Mouse (Mus musculus): ENCODE measurements at regions not wholly inside any gene's neighbourhood (a gene's known extent, or its start where the extent isn't known, plus 50 kb on each side); places are given as distances from the start of the nearest gene placed in this dataset.
A peak's percentile ranks its signal among the peaks of the same experiment; 100 is the strongest.
"Not testable (repeated sequence)": the region's sequence is repeated elsewhere in the genome, so short reads cannot be mapped to it uniquely, and the experiment has no call there.

DNA sequence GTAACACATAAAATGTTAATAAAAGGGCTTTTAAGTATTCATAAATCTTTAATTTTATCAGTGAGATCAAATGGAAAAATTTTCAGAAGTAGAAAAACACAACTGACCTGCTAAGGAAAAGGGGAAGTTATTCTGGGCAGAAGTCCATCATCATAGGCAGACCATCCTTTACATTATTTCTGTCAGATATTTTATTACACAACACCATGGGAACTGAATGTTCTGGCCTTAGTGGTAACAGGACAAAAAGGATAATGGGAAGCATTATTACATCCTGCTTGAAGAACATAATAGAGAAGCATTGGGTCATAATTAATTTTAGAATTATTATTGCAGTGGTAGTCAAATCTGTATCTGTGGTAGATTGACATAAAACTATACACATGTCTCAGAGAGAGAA lies 603.5 kb upstream of the Gje1 start:
- no peak for DNase-seq (ENCODE audit: inconsistent age in 2 of 2, low spot score in 1 of 2)

GRCm38 (mm10) chr10:15317017-15317607 lies 599.1 kb upstream of the Gje1 start:
- DNase-seq (ENCODE audit: inconsistent age in 2 of 2, low spot score in 1 of 2), result no peak

- no peak for DNase-seq (ENCODE audit: inconsistent age in 2 of 2, low spot score in 1 of 2)
Observed at GRCm38 (mm10) chr10:15310650-15311049, 592.6 kb upstream of the Gje1 start.

GRCm38 (mm10) chr10:15305811-15306473 lies 587.9 kb upstream of the Gje1 start:
- no peak for DNase-seq (ENCODE audit: inconsistent age in 2 of 2, low spot score in 1 of 2)

GRCm38 (mm10) chr10:15300199-15301085 lies 582.4 kb upstream of the Gje1 start:
- DNase-seq (ENCODE audit: inconsistent age in 2 of 2, low spot score in 1 of 2), result peak; percentile 68 to 93

GRCm38 (mm10) chr10:15299331-15300198 lies 581.6 kb upstream of the Gje1 start:
- DNase-seq (ENCODE audit: inconsistent age in 2 of 2, low spot score in 1 of 2), result no peak

- no peak for DNase-seq (ENCODE audit: inconsistent age in 2 of 2, low spot score in 1 of 2)
Observed at GRCm38 (mm10) chr10:15297257-15297656, 579.2 kb upstream of the Gje1 start.

GRCm38 (mm10) chr10:15294125-15294524 lies 576.1 kb upstream of the Gje1 start:
- no peak for DNase-seq (ENCODE audit: inconsistent age in 2 of 2, low spot score in 1 of 2)

DNA sequence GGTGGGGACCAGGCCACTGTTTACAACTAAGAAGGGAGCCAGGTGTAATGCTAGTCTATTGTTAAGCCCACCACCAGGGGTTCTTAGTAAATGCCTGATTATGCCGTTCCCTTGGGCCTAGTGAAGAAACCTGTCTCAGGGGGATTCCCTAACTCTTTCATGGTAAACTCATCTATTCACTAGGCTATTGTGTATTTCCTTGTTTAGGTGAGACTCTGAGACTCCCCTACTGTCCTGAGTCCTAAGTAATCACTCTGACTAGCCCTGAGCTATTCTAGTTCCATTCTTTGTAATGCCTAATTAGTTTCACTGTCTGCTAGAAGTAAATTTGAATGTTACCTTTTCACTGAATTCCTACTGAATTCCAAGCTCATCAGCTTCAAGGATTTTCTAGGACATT lies 545.3 kb upstream of the Gje1 start:
- DNase-seq (ENCODE audit: inconsistent age in 2 of 2, low spot score in 1 of 2), result not testable (repeated sequence)

DNA sequence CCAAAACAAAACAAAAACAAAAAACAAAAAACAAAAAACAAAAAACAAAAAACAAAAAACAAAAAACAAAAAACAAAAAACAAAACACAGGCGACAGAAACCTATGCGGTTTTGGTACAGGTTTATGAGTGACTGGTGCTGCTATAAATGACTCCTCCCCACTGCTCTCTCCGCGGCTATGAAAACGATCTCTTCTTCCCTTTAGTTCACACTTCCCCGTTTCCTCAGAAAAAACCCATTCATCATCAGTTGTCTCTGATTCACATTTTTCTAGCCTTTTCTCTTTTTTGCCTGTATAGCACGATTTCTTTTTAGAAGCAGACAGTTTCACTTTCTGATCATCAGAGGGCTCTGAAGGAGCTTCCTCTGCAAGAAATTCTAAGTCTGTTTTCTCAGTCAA lies 544.3 kb upstream of the Gje1 start:
- DNase-seq (ENCODE audit: inconsistent age in 2 of 2, low spot score in 1 of 2), result not testable (repeated sequence)

- DNase-seq (ENCODE audit: inconsistent age in 2 of 2, low spot score in 1 of 2), result no peak
Observed at GRCm38 (mm10) chr10:15249402-15250086, 531.5 kb upstream of the Gje1 start.

DNA sequence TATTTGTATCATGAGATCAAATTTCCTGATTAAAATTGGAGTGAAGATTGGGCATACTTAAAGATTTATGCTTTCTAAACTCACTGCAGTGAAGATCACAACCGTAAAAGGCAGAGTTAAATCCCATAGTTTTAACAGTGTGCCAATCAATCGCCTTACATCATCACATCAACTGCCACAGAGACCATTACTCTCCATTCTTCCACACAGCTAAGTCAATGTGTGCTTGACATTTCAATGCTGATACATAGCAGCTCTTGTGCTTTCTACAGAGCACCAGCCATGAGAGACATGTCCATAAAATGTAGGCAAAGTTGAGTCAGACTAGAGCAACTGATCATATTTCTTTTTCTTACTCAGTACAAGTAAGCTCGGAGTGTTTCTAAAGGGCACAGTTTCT lies 530.9 kb upstream of the Gje1 start:
- no peak for DNase-seq (ENCODE audit: inconsistent age in 2 of 2, low spot score in 1 of 2)

DNA sequence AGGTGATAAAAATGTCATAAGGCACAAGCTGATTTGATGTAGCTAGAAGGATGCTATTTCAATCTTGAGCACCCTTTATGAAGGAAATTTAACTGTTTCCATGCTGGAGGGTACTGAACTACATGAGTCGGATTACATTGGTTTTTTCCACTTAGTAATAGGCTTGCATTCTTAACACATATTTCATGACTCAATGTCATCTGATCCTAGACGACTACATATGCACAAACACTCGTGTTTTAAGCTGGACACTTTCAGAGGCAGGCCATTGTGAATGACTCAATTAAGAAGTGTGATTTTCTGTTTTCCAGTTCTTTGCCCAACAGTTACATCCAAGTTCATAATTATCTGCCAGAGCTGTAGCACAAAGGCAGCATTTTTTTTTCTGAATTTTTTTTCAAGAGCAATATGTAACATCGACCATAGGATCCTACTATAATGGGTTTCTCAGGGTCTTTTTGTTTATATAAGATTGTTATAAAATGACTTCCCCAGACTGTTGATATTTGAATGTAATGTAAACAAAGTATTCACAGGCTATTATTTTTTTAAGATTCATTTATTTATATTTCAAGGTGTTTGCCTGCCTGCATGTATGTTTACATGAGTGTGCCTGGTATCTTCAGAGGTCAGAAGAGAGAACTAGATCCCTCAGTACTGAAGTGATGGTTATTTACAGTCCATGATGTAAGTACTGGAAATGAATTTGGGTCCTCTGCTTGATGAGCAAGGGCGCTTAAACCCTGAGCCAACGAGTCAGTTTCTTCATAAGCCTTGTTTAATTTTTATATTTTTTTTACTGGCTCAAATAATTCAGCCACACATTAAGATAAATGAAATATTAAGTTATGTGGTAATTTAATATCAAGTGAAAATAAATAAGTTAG lies 526.6 kb upstream of the Gje1 start:
- no peak for DNase-seq (ENCODE audit: inconsistent age in 2 of 2, low spot score in 1 of 2)

DNA sequence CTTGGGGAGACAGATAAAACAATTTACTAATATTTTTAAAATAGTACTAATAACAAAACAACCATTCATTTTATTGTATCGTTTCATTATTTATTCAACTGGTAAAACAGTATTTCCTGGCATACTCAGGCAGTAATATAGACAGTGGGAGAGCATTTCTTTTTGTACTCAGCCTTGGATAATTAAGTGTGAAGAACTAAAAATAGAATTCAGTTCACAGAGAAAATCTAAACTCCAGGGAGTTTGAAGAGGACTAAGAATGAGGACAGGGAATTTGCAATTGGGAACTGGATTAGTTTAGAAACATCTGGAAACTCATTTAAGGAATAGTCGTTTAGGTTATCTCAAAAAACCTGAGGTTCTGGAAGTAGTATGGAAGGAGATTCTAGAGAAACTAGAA lies 525.4 kb upstream of the Gje1 start:
- DNase-seq (ENCODE audit: inconsistent age in 2 of 2, low spot score in 1 of 2), result no peak

- DNase-seq (ENCODE audit: inconsistent age in 2 of 2, low spot score in 1 of 2), result no peak
Observed at GRCm38 (mm10) chr10:15218883-15219282, 500.9 kb upstream of the Gje1 start.

GRCm38 (mm10) chr10:15179585-15179984 lies 461.6 kb upstream of the Gje1 start:
- no peak for DNase-seq (ENCODE audit: inconsistent age in 2 of 2, low spot score in 1 of 2)

DNA sequence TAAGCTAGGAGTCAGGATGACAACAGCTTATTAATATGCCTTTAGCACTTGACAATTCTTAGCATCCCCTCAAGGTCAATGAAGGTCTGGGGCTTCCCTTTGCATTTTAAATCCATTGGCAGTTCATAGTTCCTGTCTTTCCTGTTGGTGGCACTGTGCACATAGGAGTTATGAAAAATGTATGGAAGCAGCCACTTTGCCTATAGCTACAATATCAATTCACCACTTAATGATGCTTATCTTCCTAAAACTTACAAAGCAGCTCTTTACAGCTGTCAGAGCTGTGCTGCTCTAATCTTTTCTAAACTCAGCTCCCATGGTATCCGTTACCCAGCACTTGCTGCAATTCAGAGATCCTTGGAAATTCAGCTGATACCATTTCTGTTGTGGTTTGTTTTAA lies 456.4 kb upstream of the Gje1 start:
- no peak for DNase-seq (ENCODE audit: inconsistent age in 2 of 2, low spot score in 1 of 2)

DNA sequence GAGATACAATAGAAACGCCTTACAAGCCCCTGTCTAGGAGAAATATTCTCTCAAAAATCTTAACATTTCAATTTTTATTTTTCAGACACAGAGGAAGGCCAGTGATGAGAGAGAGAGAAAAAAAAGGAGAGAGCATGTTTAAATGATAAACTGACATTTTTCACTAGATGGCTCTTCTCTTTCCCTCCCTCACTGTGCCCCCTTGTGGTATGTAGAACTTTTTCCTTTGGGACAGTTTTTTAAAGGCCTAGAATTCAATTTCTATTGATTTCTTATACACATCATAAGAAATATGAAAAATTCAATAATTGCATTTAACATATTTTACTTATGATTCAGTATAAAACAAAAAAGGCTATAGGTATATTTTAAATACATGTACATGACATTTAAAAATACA lies 454.5 kb upstream of the Gje1 start:
- no peak for DNase-seq (ENCODE audit: inconsistent age in 2 of 2, low spot score in 1 of 2)

DNA sequence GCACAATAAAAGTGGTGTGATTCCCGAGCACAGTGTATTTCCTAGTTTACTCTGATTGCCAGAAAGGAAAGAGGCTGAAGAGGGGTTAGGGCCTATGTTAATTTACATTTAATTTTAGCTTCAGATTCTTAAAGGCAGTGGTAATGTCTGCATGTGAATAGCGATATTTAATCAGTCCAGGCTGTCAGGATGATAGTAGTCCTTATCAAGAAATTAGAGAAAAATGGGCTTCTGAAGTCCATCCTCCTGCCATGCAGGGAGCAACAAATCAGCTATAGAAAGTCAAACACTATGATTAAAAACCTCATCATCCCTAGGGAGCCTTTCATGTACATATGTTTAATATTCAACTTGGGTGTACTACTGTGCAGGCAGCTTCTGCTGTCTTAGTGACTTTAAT lies 422.7 kb upstream of the Gje1 start:
- DNase-seq (ENCODE audit: inconsistent age in 2 of 2, low spot score in 1 of 2), result no peak

All from adrenal gland, adult (tissue).